Mouse (Mus musculus): ENCODE measurements around the gene Mrps23. TPM values are rescaled to one million over a fixed set of nuclear protein-coding genes. Genes with fewer than 3 reads are reported as not detected.

Mrps23 gene
- 10 to 100 TPM; 63.8 to 77.8 TPM for total RNA-seq (2021)
- long read RNA-seq, transcript Mrps23-201 (5 exons, 1,332 nt) = major isoform, 18 of 34 reads
- long read RNA-seq, transcript Mrps23-203 (5 exons, 1,404 nt) = minor isoform, 13 of 34 reads
- long read RNA-seq, partial matches to known transcripts = 0 of 34 reads
- long read RNA-seq, other reads (novel, unspliced or antisense) = 3 of 34 reads

DNA sequence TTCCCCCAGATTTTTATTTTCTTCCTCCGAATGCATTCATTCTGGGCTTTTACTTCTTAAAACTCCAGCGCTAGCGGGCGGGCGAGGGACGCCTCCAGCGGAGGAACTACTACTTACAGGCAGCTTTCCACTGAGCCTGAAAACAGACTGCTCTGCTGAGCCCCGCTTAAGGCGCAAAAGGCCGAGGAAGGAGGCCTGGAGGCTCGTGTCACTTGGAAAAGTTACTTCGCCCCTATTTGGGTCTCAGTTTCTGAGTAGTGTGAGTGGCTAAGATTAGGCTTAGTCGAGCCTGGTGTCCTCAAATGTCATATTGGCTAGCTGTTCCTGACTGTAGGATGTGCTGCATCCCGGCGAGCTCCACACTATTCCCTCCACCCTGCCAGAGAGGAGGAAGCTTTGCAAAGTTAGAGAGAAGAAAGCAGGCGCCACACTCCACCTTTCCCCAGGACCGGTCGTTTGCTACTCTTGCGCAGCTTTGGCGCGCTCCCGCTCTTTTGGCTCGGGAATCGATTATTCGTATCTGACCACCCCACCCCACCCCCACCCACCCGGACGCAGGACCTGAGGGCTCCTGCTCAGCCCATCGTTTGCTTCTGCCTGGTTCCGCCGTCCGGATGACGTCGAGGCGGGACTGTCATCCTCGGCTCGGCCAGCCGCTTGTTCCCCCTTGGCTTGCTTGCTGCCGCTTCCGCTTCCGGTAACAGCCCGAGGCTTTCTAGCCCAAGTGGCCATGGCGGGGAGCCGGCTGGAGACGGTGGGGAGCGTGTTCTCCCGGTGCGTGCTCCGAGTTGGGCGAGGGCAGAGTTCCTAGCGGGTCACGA is at the start of gene Mrps23:
Gene Mrps23 (plus strand): TSS at position 677 of the 821 bp plus-strand sequence.
- peak; percentile 92 to 95 for DNase-seq (ENCODE audit: low spot score in 2 of 2)

DNA sequence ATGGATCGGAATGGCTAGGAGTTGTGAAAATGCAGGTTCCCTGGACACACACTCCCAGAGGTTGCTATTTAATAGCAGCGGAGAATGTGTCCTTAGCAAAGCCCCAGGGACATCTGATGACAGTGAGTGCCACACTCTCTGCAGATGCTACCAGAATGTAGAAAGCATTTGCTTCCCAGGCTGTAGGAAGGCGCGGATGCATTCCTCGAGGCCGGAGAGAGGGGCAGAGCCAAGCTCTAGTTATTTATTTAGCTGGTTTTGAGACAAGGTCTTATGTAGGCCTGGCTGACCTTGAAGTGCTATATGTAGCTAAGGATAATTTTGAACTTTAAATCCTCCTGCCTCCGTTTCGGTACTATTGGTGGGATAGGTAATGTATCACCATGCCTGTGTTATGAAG is 49.7 kb upstream of the Mrps23 start:
- no peak for DNase-seq (ENCODE audit: low spot score in 2 of 2)

- DNase-seq (ENCODE audit: low spot score in 2 of 2) = peak in 1 of 2 experiments; percentile 64
Observed at GRCm38 (mm10) chr11:88155451-88155850, 48.7 kb upstream of the Mrps23 start.

- no peak for DNase-seq (ENCODE audit: low spot score in 2 of 2)
Observed at GRCm38 (mm10) chr11:88155998-88156397, 48.2 kb upstream of the Mrps23 start.

GRCm38 (mm10) chr11:88156403-88156802 is 47.8 kb upstream of the Mrps23 start:
- no peak for DNase-seq (ENCODE audit: low spot score in 2 of 2)

- no peak for DNase-seq (ENCODE audit: low spot score in 2 of 2)
Observed at GRCm38 (mm10) chr11:88158842-88159246, 45.3 kb upstream of the Mrps23 start.

DNA sequence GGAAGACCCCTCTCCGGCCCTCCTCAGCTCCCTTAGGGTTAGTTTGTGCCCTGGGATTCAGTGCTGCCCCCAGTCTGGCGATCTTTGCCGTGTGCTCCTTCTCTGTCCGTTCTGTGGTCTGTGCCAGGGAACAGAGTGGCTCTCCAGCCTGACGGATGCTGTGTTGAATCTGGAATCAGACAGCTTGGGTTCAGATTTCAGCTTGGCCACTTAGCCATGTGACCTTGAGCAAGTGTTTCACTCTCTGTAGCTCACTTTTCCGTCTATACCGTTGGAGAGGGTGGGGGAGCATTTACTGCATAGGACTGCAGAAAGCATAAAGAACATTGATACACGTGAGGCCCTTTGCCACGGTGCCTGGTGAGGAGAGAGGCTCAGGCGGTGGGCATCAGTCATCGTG is 44.8 kb upstream of the Mrps23 start:
- no peak for DNase-seq (ENCODE audit: low spot score in 2 of 2)

GRCm38 (mm10) chr11:88160316-88160715 is 43.9 kb upstream of the Mrps23 start:
- DNase-seq (ENCODE audit: low spot score in 2 of 2) = no peak

DNA sequence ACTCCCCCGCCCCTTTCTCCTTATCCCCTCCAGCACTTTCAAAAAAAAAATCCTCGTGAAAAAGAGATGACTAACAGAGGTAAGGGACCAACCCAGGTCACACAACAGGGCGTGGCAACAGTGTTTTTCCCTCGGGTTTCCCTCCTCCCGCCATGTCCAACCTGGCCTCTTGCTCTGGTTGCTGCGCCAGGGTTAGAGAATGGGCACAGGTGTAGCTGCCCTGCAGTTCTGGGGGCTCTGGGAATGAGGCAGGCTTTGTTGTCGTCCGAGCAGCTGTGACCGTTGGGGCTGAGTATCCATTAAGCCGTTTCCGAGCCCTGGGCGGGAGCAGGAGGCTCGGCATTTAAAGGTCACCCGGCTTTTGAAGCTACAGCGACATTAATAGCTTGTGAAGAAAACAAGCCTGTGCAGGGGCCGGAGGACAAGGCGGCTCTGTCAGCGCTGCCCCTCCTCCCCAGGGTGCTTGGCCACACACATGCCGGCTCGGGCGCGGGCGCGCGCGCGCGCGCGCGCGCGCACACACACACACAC is 43.1 kb upstream of the Mrps23 start:
- DNase-seq (ENCODE audit: low spot score in 2 of 2) = peak in 1 of 2 experiments; percentile 65

DNA sequence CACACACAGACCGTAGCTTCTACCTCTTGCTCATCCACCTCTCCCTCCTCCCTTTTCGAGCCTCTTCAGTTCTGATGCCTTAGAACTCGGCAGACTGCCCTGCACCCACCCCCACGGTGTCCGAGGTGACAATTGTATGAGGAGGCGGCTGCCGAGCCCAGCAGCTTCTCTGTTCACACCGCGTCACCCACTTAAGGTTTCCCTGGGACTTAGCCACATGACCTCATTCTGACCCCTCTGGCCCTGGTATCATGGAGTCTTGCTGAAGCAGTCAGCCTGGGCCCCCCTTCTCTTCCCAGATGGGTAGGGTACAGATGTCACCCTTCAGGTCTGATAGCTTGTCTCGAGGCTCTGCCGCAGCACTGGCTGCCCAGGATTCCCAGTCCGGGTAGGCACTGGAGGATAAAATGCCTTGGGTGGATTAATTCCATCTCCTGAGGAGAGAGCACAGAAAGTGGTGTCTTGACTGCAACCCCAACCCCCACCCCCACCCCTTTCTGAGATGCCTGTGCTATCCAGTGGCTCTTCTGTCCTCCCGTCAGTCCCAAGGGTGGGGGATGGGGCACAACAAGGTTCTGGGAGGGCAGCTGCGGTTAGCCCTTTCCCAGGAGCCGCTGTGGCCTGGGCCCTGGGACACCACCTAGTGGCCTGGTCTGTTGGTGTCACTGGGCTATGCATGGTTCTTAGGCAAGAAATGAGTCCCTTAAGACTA is 42.4 kb upstream of the Mrps23 start:
- DNase-seq (ENCODE audit: low spot score in 2 of 2) = peak in 1 of 2 experiments; percentile 77

GRCm38 (mm10) chr11:88162740-88163139 is 41.4 kb upstream of the Mrps23 start:
- no peak for DNase-seq (ENCODE audit: low spot score in 2 of 2)

GRCm38 (mm10) chr11:88164213-88164723 is 39.9 kb upstream of the Mrps23 start:
- DNase-seq (ENCODE audit: low spot score in 2 of 2) = no peak

- DNase-seq (ENCODE audit: low spot score in 2 of 2) = no peak
Observed at GRCm38 (mm10) chr11:88164801-88165377, 39.3 kb upstream of the Mrps23 start.

GRCm38 (mm10) chr11:88165683-88166364 is 38.4 kb upstream of the Mrps23 start:
- no peak for DNase-seq (ENCODE audit: low spot score in 2 of 2)

DNA sequence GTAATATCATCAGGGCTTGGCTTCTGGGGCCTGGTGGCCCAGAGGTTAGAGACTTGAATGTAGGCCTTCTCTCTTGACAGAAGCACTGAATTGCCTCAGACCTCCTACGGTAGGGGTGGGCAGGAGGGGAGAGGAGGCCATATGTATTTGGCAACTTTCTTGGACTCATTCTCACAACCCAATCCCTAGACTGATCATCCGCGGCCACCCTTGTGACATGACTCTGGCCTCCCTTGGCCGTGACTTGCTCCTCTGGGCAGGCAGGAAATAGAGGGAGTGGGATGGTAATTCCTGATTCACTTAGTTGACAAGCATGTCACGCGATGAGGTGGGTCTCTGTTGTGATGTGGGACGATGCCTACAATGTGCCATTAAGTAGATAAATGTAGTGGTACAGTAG is 37.7 kb upstream of the Mrps23 start:
- DNase-seq (ENCODE audit: low spot score in 2 of 2) = no peak

- no peak for DNase-seq (ENCODE audit: low spot score in 2 of 2)
Observed at GRCm38 (mm10) chr11:88168611-88169010, 35.6 kb upstream of the Mrps23 start.

- no peak for DNase-seq (ENCODE audit: low spot score in 2 of 2)
Observed at GRCm38 (mm10) chr11:88169531-88170040, 34.6 kb upstream of the Mrps23 start.

DNA sequence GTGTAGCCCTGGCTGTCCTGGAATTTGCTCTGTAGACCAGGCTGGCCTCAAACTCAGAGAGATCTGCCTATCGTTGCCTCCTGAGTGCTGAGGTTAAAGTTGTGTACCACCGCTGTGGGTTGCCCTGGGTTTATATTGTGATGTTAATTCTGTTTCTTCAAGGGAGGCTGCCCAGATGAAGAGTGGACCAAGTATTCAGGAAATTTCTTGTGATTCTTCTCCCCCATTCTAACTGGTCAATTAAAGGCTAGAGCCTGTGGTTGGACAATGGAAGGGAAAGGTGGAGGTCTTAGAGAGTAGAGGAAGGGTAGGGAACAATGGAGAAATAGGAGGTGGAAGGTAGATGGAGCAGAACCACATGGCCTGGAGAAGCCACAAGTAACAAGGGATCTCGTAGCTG is 33.6 kb upstream of the Mrps23 start:
- no peak for DNase-seq (ENCODE audit: low spot score in 2 of 2)

GRCm38 (mm10) chr11:88171876-88172442 is 32.2 kb upstream of the Mrps23 start:
- no peak for DNase-seq (ENCODE audit: low spot score in 2 of 2)

Measured in layer of hippocampus, adult 18-20 months (tissue).